Mouse (Mus musculus) olfactory bulb, adult 2 months (tissue): ENCODE results near the gene Xpc.

Experiments
- CTCF ChIP-seq: fragments of 200-500 bp; IDR thresholded peaks from 2 replicates; pipeline ENCODE4 v1.5.1; 2012; ENCODE audit warnings: low read depth, mild to moderate bottlenecking, low read length, moderate library complexity; ENCODE audit not compliant: insufficient read depth
- POLR2A ChIP-seq: fragments of 200-500 bp; IDR thresholded peaks from 2 replicates; pipeline ENCODE4 v1.6.1; 2012; ENCODE audit warnings: mild to moderate bottlenecking, low read depth, low read length, moderate library complexity; ENCODE audit not compliant: insufficient read depth

DNA sequence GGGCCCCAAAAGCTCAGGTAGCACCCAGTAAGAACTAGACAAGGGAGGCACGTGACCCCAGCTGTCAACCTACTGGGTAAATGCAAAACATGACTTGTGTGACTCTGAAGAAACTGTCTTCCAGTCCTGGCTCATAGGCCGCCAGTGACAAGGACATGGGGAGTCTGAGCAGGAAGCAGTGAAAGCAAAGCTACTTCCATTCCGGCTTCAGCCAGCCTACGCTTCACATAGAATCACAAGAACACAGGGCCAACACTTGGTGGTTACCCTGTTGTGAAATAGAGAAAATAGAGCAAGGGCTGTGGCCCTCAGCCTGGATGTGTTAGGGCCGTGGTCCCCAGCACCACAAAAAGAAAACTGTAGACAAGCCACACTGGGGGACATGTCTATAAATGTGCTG lies 7.1 kb upstream of the Xpc start:
- no peak for TF ChIP-seq POLR2A
- TF ChIP-seq CTCF: no peak
